Mouse (Mus musculus): ENCODE measurements at regions not wholly inside any gene's neighbourhood (a gene's known extent, or its start where the extent isn't known, plus 50 kb on each side); places are given as distances from the start of the nearest gene placed in this dataset.

- no peak for TF ChIP-seq CTCF (IDR thresholded peaks at IDR 0.05; ENCODE audit: low read depth)
- TF ChIP-seq EP300 (IDR thresholded peaks at IDR 0.05; ENCODE audit: low read depth): no peak
Observed at GRCm38 (mm10) chr11:112298901-112299341, 483.1 kb upstream of the Sox9 start.
